Mouse (Mus musculus): Measurements from ENCODE around the gene Lst1. TPM values are rescaled to one million over a fixed set of nuclear protein-coding genes. Genes with fewer than 3 reads are reported as not detected.

Gene Lst1
- polyA plus RNA-seq, 1 experiment from 2014 or later = 7.1 TPM

GRCm38 (mm10) chr17:35175382-35175781 lies 12.9 kb downstream of the Lst1 start:
- H3K9me3 ChIP-seq = no peaks in the 10 kb centered on the region
- H3K9ac ChIP-seq (replicated peaks) = 0 out of 2 replicates have a peak overlapping the region, but pooled peaks have one; percentile 1
- no peak overlapping the region for H3K27ac ChIP-seq
- no peak for ATAC-seq
- H3K4me1 ChIP-seq (replicated peaks) = no peaks in the 10 kb centered on the region
- peaks cover 3% of the 10 kb centered on the region; the same call in 1 of the 2 replicates for H3K27me3 ChIP-seq
- no peak overlapping the region for H3K4me3 ChIP-seq (replicated peaks)
- H3K36me3 ChIP-seq = no peaks in the 10 kb centered on the region
- WGBS = 65% methylated on average over 6 of the region's 6 CpGs
- no peak overlapping the region for H3K4me2 ChIP-seq (replicated peaks)

GRCm38 (mm10) chr17:35174201-35174977 lies 13.8 kb downstream of the Lst1 start:
- peaks cover 3% of the 10 kb centered on the region; the same call in 1 of the 2 replicates for H3K27me3 ChIP-seq
- no peaks in the 10 kb centered on the region for H3K36me3 ChIP-seq
- WGBS = 80% methylated on average over 8 of the region's 8 CpGs
- H3K9ac ChIP-seq (replicated peaks) = no peak overlapping the region
- no peak overlapping the region for H3K4me3 ChIP-seq (replicated peaks)
- H3K27ac ChIP-seq = no peak overlapping the region
- no peak overlapping the region for H3K4me2 ChIP-seq (replicated peaks)
- H3K9me3 ChIP-seq = no peaks in the 10 kb centered on the region
- H3K4me1 ChIP-seq (replicated peaks) = no peaks in the 10 kb centered on the region
- no peak for ATAC-seq

GRCm38 (mm10) chr17:35173329-35173728 lies 14.9 kb downstream of the Lst1 start:
- Histone ChIP-seq H3K36me3 (no peaks in the 10 kb centered on the region), H3K4me3 (replicated peaks) (no peak overlapping the region), H3K4me1 (replicated peaks) (no peaks in the 10 kb centered on the region), H3K4me2 (replicated peaks) (no peak overlapping the region), H3K9ac (replicated peaks) (no peak overlapping the region), H3K27ac (no peak overlapping the region), H3K27me3 (peaks cover 3% of the 10 kb centered on the region; the same call in 1 of the 2 replicates), H3K9me3 (no peaks in the 10 kb centered on the region)
- ATAC-seq = no peak
- WGBS = 69% methylated on average over 3 of the region's 3 CpGs

- Histone ChIP-seq H3K36me3 (no peaks in the 10 kb centered on the region), H3K27ac (no peak overlapping the region), H3K4me2 (replicated peaks) (no peak overlapping the region), H3K4me3 (replicated peaks) (no peak overlapping the region), H3K9ac (replicated peaks) (no peak overlapping the region; the same call in 1 of the 2 replicates), H3K27me3 (peaks cover 3% of the 10 kb centered on the region; the same call in 1 of the 2 replicates), H3K9me3 (no peaks in the 10 kb centered on the region), H3K4me1 (replicated peaks) (no peaks in the 10 kb centered on the region)
- WGBS = 75% methylated on average over 11 of the region's 11 CpGs
- no peak for ATAC-seq
Measured at GRCm38 (mm10) chr17:35172445-35173234, 15.6 kb downstream of the Lst1 start.

GRCm38 (mm10) chr17:35168541-35169207 lies 19.6 kb downstream of the Lst1 start:
- Histone ChIP-seq H3K4me2 (replicated peaks) (no peak overlapping the region), H3K36me3 (no peaks in the 10 kb centered on the region), H3K27me3 (peaks cover 3% of the 10 kb centered on the region; the same call in 1 of the 2 replicates), H3K9me3 (no peaks in the 10 kb centered on the region), H3K4me3 (replicated peaks) (no peak overlapping the region), H3K9ac (replicated peaks) (no peak overlapping the region), H3K4me1 (replicated peaks) (peaks cover 11% of the 10 kb centered on the region), H3K27ac (peak overlapping the region; percentile 57)
- no peak for ATAC-seq
- 18% methylated on average over 4 of the region's 4 CpGs for WGBS

- no peak overlapping the region for H3K4me3 ChIP-seq (replicated peaks)
- no peaks in the 10 kb centered on the region for H3K9me3 ChIP-seq
- no peak overlapping the region for H3K9ac ChIP-seq (replicated peaks)
- peaks cover 18% of the 10 kb centered on the region for H3K4me1 ChIP-seq (replicated peaks)
- ATAC-seq = no peak
- H3K27me3 ChIP-seq = no peaks in the 10 kb centered on the region
- WGBS = 90% methylated on average over 7 of the region's 7 CpGs
- no peak overlapping the region for H3K27ac ChIP-seq
- no peak overlapping the region for H3K4me2 ChIP-seq (replicated peaks)
- H3K36me3 ChIP-seq = no peaks in the 10 kb centered on the region
Measured at GRCm38 (mm10) chr17:35167794-35168193, 20.4 kb downstream of the Lst1 start.

GRCm38 (mm10) chr17:35166352-35167035 lies 21.7 kb downstream of the Lst1 start:
- Histone ChIP-seq H3K27me3 (no peaks in the 10 kb centered on the region), H3K9ac (replicated peaks) (peak overlapping the region; percentile 67), H3K9me3 (no peaks in the 10 kb centered on the region), H3K4me3 (replicated peaks) (peak overlapping the region; percentile 99), H3K36me3 (peaks cover 7% of the 10 kb centered on the region), H3K4me1 (replicated peaks) (peaks cover 31% of the 10 kb centered on the region), H3K27ac (peak overlapping the region; percentile 97), H3K4me2 (replicated peaks) (peak overlapping the region; percentile 91)
- WGBS = 70% methylated on average over 8 of the region's 8 CpGs
- no peak for ATAC-seq

GRCm38 (mm10) chr17:35165451-35166155 lies 22.6 kb downstream of the Lst1 start:
- Histone ChIP-seq H3K36me3 (peaks cover 16% of the 10 kb centered on the region), H3K9ac (replicated peaks) (peak overlapping the region; percentile 67), H3K27ac (peak overlapping the region; percentile 97), H3K9me3 (no peaks in the 10 kb centered on the region), H3K4me3 (replicated peaks) (peak overlapping the region; percentile 99), H3K4me1 (replicated peaks) (peaks cover 35% of the 10 kb centered on the region), H3K27me3 (no peaks in the 10 kb centered on the region), H3K4me2 (replicated peaks) (peak overlapping the region; percentile 91)
- WGBS = 24% methylated on average over 12 of the region's 12 CpGs
- ATAC-seq = peak; percentile 83

GRCm38 (mm10) chr17:35164568-35165450 lies 23.4 kb downstream of the Lst1 start, which contains the start of gene Prrc2a:
Prrc2a (minus strand) TSS chr17:35164897.
- ATAC-seq = peak; percentile 95
- Histone ChIP-seq H3K36me3 (peaks cover 24% of the 10 kb centered on the region), H3K27ac (peak within 1 kb of the TSS; percentile 97), H3K4me3 (replicated peaks) (peak within 1 kb of the TSS; percentile 99), H3K4me2 (replicated peaks) (peak within 1 kb of the TSS; percentile 91), H3K4me1 (replicated peaks) (peaks cover 35% of the 10 kb centered on the region), H3K9me3 (no peaks in the 10 kb centered on the region), H3K27me3 (no peaks in the 10 kb centered on the region), H3K9ac (replicated peaks) (peak within 1 kb of the TSS; percentile 100)
- WGBS = under 1% methylated on average over 58 of the region's 89 CpGs

GRCm38 (mm10) chr17:35164218-35164567 lies 24.0 kb downstream of the Lst1 start:
- ATAC-seq = no peak

More at GRCm38 (mm10) chr17:35164218-35164567, 24.0 kb downstream of the Lst1 start:
- Histone ChIP-seq H3K4me1 (replicated peaks) (peaks cover 35% of the 10 kb centered on the region), H3K9ac (replicated peaks) (peak overlapping the region; percentile 100), H3K4me3 (replicated peaks) (peak overlapping the region; percentile 99), H3K36me3 (peaks cover 30% of the 10 kb centered on the region), H3K4me2 (replicated peaks) (peak overlapping the region; percentile 91), H3K27ac (peak overlapping the region; percentile 97), H3K9me3 (no peaks in the 10 kb centered on the region), H3K27me3 (no peaks in the 10 kb centered on the region)
- WGBS = under 1% methylated on average over 27 of the region's 28 CpGs
